Mouse (Mus musculus): ENCODE data around the gene Myzap. TPM values are rescaled to one million over a fixed set of nuclear protein-coding genes. Genes with fewer than 3 reads are reported as not detected.

The Myzap gene
- 0.56 and 0.61 TPM in 2 replicates for polyA plus RNA-seq (2021; fragmentation: Nextera tagmentation)
- long read RNA-seq, experiment 1, partial matches to known transcripts, result 0 of 3 reads
- long read RNA-seq, experiment 1, other reads (novel, unspliced or antisense), result 1 of 3 reads
- long read RNA-seq, experiment 2, partial matches to known transcripts, result 0 of 1 reads
- long read RNA-seq, experiment 2, other reads (novel, unspliced or antisense), result 0 of 1 reads

DNA sequence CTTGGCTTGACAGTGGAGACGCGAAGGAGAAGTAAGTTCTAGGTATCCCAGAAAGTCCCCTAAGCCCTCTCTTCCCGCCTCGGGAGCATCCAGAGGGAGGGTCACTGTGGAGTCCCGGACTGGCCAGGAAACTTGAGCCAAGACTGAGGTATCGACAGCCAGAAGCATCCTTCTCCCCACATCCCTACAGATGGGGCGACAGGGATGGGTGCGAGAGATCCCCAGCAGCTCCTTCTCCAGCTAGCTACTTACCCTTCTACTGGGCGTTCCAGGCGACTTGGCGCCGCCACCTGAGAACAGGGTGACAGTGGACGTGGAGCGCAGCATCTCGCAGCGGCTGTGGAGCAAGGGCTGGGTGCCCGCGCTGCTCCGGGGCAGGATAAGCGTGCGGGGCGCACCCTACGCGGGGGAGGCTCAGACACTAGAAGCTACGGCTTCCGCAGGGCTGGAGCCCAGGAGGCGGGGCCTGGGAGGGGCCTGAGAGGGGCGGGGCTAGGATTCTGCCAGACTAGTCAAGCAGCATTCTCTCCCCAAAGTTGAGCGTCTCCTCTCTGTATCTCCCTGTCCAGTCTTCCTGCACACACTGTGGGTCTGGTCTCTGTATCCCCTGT lies at the start of gene Myzap:
Gene Myzap (minus strand): TSS at position 423 of the 611 bp plus-strand sequence.

GRCm38 (mm10) chr9:71485475-71486094 lies 106.6 kb downstream of the Myzap start, which contains the start of gene Polr2m:
Gene Polr2m (minus strand): TSS chr9:71485935.

Other genes starting within 250 kb of the Myzap start
- 194 and 220 TPM in 2 replicates for gene Polr2m, start 106.4 kb downstream of the Myzap start, polyA plus RNA-seq (2021; fragmentation: Nextera tagmentation)
- 1.7 and 2.2 TPM in 2 replicates for gene Cgnl1, start 179.2 kb upstream of the Myzap start, polyA plus RNA-seq (2021; fragmentation: Nextera tagmentation)

All from left cerebral cortex, adult 6 months (tissue).